Mouse (Mus musculus): Measurements from ENCODE around the gene 1600014C23Rik.

1600014C23Rik gene

DNA sequence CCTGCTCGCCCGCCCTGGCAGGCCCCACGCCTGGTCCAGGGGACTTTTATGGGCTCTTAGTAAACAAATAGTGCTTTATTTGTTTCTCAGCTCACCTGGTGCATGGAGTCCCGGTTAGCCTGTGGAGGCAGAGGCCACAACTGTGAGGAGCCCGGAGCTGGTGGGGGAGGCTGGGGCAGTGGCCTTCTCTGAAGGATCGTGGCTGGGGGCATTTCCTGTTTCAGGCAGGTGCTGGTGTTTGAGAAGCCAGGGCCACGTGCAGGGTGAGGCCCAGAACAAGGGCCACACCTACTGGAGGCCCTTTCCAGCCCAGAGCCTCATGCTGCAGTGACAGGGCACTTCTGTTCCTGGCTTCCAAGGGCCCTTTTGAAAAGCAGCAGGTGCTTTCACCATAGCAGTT, 7.4 kb downstream of the 1600014C23Rik start:
- no peak for DNase-seq (ENCODE audit: low read depth, low spot score)

- DNase-seq (ENCODE audit: low read depth, low spot score): peak; percentile 20
Observed at GRCm38 (mm10) chr17:45724574-45724921, 9.1 kb downstream of the 1600014C23Rik start.

DNA sequence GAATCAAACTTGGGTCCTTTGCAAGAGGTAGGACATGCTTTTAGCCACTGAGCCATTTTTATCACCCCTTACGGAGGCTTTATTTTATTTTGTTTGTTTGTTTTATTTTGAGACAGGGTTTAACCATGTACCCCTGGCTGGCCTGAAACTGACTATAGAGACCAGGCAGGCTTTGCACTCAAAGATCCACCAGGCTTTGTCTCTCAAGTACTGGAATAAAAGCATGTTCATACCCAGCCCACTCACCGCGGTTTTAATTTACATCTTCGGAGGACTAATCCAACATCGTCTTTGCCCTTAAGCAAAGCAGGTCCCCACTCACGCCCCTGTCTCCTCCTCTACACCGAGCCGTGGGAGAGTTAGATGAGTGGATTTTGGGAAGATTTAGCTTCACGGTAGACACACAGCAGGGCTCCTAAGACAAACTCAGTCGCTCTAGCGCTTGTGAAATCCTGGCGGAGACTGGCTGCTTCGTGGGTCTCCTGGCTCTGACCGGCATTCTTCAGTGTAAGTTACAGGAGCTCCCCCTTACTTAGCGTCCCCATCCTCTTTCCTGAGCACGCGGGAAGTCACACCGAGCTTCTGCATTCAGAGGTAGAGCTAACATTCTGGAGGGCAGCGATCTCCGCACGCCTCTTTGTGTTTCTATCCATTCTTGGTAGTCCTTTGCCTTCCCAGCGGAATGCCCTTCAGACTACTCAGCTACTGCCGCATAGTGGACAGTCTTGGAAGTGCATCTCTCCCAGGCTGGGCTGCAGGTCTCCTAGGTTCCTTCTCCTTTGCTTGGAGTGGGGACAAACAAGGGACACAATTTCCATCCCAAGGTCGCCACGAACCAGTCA, 9.7 kb downstream of the 1600014C23Rik start:
- DNase-seq (ENCODE audit: low read depth, low spot score): peak; percentile 90

DNA sequence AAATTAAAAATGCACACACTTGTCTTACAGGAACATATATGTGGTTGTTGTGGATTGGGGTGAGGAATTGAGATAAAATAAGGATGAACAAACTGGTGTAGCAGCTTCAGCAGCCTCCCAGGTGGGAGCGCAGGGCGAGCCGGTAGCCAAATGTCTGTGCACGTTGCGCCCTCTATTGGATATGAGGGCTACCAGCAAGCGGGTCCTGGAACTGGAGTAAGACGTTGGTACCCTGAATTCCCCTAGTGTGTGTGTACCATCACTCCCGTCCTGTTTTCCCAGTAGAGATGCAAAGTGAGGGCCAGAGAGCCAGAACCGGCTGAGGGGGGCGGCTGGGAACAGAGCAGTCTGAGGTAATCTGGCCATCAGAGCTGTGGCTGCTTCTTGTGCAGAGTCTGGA, 15.3 kb downstream of the 1600014C23Rik start:
- peak; percentile 73 for DNase-seq (ENCODE audit: low read depth, low spot score)

GRCm38 (mm10) chr17:45711525-45711924, 22.1 kb downstream of the 1600014C23Rik start:
- DNase-seq (ENCODE audit: low read depth, low spot score): no peak

GRCm38 (mm10) chr17:45710407-45710806, 23.2 kb downstream of the 1600014C23Rik start:
- no peak for DNase-seq (ENCODE audit: low read depth, low spot score)

DNA sequence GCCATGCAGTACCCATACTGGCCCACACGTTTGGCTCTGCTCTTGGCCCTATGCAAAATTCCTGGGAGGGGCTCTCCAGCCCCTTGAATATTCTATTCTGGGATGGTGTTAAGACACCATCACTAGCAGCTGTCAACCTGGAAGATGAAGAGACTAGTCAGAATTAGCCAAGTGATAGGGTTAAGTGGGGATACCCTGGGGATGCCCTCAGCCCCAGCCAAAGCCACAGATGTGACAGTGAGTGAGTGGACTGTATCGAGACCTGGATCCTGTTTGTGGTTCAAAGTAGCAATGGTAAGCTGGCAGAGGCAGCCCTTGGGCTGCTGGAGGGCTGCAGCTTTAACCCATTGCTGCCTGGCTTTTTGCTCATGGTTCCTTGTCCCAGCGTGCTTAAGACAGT, 23.8 kb downstream of the 1600014C23Rik start:
- no peak for DNase-seq (ENCODE audit: low read depth, low spot score)

GRCm38 (mm10) chr17:45708179-45708578, 25.5 kb downstream of the 1600014C23Rik start:
- no peak for DNase-seq (ENCODE audit: low read depth, low spot score)

DNA sequence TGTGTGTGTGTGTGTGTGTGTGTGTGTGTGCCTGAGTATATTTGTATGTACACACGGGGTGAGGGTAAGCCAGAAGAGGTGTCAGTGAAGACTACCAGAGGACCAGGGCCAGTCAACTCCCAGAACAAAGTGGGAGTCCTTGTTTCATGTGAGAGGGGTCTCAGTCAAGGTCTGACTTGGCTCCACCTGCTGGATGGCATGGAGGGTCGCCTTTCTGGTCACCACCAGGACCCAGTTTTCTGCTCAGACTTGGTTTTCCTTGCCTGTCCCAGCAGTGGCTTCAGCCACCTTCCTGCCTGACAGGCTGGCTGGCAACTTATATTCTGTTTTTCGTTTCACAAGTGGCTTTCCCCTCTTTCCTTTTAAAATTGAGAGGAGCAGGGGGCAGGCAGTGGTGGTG, 26.3 kb downstream of the 1600014C23Rik start:
- no peak for DNase-seq (ENCODE audit: low read depth, low spot score)

DNA sequence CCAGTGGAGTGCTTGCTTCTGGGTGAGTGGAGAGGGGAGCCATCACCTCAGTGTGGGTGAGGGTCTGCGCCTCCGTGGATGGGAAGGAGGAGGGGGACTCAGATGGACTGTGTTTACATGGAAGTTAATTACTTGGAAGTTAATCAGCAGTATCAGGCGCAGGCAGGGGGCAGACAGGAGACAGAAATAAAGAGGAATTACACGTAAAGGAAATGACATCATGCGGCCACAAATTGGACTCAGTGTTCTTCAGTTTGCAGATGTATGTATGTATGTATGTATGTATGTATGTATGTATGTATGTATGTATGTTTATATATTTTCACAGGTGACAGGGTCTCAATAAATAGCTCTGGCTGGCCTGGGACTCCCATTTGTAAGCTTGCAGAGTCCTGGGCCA, 26.8 kb downstream of the 1600014C23Rik start:
- no peak for DNase-seq (ENCODE audit: low read depth, low spot score)

- no peak for DNase-seq (ENCODE audit: low read depth, low spot score)
Observed at GRCm38 (mm10) chr17:45703187-45703586, 30.5 kb downstream of the 1600014C23Rik start.

DNA sequence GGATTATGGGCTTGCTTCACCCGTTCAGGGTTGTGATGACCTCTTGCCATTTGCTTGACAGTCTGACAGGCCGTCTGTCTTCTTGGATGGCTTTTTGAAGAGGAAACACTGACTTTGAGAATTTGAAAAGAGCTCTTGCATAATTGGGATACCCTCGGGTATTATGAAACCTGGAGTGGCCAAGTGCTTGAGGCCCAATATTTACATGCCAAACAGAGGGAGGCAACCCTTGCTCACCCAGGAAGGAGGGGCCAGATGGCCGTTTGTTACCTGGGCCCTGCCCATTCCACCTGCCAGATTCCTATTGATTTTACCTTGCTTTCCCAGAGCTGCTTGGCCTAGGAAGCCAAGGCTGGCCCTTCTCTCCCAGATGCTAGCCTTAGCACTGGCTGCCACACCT, 31.4 kb downstream of the 1600014C23Rik start:
- no peak for DNase-seq (ENCODE audit: low read depth, low spot score)

GRCm38 (mm10) chr17:45701236-45701591, 32.4 kb downstream of the 1600014C23Rik start:
- DNase-seq (ENCODE audit: low read depth, low spot score): no peak

- no peak for DNase-seq (ENCODE audit: low read depth, low spot score)
Observed at GRCm38 (mm10) chr17:45700496-45701235, 33.0 kb downstream of the 1600014C23Rik start.

DNA sequence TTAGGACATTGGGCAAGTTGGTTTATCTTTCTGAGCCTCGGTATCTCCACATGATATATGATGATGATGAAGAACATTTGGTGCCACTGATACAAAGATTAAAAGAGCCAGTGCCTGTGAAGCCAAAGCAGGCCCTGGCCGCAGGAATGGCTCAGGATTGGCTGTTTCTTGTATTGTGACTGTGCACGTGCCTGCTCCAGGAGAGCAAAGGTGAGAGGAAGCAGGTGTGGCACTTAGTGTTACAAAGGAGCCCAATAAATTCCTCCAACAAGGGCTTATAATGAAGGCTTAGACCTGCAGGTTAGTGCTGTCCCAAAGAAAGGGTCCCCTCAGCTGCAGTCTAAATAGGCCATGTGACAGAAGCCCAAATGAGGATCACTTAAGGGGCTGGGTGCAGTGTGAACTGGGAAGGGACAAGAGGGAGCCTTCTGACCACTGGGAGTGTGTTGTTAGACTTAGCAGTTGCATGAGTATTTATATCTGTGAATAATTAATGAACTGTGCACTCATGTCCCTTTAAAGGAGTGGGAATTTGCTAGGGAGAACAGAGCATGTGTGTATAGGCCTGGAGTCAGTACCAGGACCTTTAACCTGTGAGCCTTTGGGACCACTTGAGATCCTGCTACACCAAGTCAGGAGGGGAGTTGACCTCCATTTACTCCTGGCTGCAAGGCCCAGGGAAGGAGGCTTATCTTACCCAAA, 34.5 kb downstream of the 1600014C23Rik start:
- no peak for DNase-seq (ENCODE audit: low read depth, low spot score)

GRCm38 (mm10) chr17:45698368-45698767, 35.3 kb downstream of the 1600014C23Rik start:
- no peak for DNase-seq (ENCODE audit: low read depth, low spot score)

- peak; percentile 54 for DNase-seq (ENCODE audit: low read depth, low spot score)
Observed at GRCm38 (mm10) chr17:45696981-45697380, 36.7 kb downstream of the 1600014C23Rik start.

DNA sequence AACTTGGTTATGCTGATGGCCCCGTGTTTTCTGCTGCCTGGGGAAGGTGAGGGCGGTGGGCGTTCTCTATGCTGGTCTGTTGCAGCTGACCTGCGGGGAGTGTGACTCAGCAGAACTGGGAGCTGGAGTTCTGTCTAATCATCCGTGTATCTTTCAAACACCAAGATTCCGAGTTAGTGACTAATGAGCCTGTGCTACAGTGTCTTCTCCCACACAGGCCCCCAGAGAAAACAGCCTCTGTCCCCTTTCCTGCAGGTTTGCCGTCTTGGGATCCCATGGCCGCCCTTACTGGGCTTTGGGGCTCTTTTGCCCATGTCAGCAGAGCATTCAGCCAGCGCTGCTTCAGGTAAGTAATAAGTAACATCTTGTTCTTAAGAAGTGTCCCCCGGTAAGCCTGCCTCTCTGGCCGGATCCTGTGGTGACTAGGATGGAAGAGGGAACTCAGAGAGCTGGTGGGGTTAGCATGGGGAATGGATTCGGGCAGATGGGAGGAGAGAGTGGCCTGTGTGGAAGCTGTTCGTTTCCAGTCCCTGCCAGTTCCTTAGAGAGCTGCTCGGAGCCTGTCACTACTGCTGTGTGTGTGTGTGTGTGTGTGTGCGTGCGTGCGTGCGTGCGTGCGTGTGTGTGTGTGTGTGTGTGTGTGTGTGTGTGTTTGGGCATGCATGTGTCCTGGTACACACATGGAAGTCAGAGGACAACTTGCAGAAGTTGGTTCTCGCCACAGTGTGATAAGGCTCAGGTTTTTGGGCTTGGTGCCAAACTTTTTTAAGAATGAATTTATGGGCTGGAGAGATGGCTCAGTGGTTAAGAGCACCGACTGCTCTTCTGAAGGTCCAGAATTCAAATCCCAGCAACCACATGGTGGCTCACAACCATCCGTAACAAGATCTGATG, 38.2 kb downstream of the 1600014C23Rik start:
- peak; percentile 75 for DNase-seq (ENCODE audit: low read depth, low spot score)

GRCm38 (mm10) chr17:45693812-45694565, 39.7 kb downstream of the 1600014C23Rik start:
- DNase-seq (ENCODE audit: low read depth, low spot score): no peak

DNA sequence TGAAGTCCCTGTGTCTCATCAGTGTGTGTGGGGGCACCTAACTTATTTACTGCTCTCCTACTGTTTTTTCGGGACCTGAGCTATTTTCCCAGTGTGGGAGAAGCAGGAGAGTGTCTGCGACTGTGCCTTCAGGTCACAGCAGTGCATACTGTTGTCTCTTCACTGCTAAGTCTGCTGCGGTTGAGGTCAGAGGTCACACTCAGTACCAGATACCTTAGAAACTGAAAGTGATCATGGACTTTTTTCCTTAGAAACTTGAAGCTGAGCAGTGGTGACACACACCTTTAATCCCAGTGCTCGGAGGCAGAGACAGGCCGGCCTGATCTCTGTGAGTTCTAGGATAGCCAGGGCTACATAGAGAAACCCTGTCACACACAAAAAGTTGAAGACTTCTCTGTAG, 41.5 kb downstream of the 1600014C23Rik start:
- no peak for DNase-seq (ENCODE audit: low read depth, low spot score)

GRCm38 (mm10) chr17:45690044-45690443, 43.6 kb downstream of the 1600014C23Rik start:
- no peak for DNase-seq (ENCODE audit: low read depth, low spot score)
